Mouse (Mus musculus): ENCODE measurements around the gene Kir3dl1. TPM values are rescaled to one million over a fixed set of nuclear protein-coding genes. Genes with fewer than 3 reads are reported as not detected.
"Not testable (repeated sequence)": the region's sequence is repeated elsewhere in the genome, so short reads cannot be mapped to it uniquely, and the experiment has no call there.

The Kir3dl1 gene
- total RNA-seq (2021): not detected
- long read RNA-seq, experiment 1: 0 reads
- long read RNA-seq, experiment 2: 0 reads

DNA sequence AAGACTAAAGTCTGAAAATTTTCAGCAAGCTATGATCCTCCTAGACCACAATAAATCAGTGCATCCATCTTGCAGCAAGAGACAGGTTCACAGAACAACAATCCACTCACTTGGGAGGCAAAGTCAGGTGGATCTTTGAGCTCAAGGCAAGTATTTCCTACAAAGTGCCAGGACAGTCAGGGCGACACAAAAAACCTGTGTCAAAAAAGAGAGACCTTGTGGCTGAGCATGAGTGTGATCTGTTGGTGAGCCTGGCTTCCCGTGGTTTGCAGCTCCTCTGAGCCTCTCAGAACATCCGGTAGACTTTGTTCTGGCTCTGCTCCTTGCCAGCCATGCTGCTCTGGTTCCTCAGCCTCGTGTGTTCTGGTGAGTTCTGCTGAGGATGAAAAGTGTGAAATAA, at the start of gene Kir3dl1:
Gene Kir3dl1 (plus strand): TSS at position 301 of the 400 bp plus-strand sequence.
- H3K27ac ChIP-seq; DNase-seq (ENCODE audit: extremely low spot score in 1 of 2, low spot score in 2 of 2); H3K4me3 ChIP-seq; intact Hi-C loops (cut with DNase I): not testable (repeated sequence)

DNA sequence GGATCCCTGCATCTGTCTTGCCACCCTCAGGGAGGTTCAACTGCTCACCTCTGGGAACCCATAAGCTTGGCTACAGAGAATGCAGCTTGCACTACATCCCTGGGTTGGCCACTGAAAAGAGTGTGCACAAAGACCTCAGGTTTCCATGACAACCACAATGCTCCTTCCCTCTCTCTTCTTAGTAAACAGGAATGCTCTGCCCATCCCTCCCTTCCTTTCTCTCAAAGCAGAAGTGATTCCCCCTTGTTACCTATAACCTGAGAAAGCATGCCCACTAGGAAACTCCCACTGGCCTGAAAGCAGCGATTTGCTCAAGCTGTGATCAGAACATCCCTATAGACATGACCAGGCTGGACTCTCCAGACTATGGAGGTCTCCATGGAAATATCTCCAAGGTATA, 26.2 kb downstream of the Kir3dl1 start, which contains the start of gene Kir3dl2:
Gene Kir3dl2 (minus strand): TSS at position 101 of the 400 bp plus-strand sequence.
- H3K27ac ChIP-seq; intact Hi-C loops (cut with DNase I); H3K4me3 ChIP-seq; DNase-seq (ENCODE audit: extremely low spot score in 1 of 2, low spot score in 2 of 2): not testable (repeated sequence)

DNA sequence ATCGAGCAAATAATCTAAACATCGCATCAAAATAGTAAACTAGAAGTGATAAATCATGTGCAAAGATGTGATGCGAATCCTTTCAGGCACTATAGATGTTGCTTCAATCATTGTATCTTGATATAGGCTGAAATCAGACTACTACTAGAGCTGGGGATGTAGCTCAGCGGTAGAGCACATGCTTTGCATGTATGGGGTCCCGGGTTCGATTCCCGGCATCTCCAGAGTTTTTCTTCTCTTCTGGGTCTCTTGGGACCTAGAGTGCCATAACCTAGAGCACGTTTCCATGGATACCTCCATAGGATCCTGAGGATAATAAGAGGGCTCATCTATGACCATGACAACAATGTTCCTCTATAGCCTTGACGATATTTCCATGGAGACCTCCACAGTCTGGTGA, 51.3 kb downstream of the Kir3dl1 start:
- intact Hi-C loops (cut with DNase I); H3K27ac ChIP-seq; DNase-seq (ENCODE audit: extremely low spot score in 1 of 2, low spot score in 2 of 2); H3K4me3 ChIP-seq: not testable (repeated sequence)

Other genes starting within 250 kb of the Kir3dl1 start
- 100 to 1,000 TPM; 276 to 281 TPM for gene Bex3, start 247.7 kb upstream of the Kir3dl1 start, total RNA-seq (2021)
- not detected for gene Kir3dl2, start 26.1 kb downstream of the Kir3dl1 start, total RNA-seq (2021)
- gene Tceal3, start 72.8 kb downstream of the Kir3dl1 start, total RNA-seq (2021): 100 to 1,000 TPM; 172 to 177 TPM
- 10 to 100 TPM; 14.1 to 16.6 TPM for gene Tceal1, start 190.0 kb downstream of the Kir3dl1 start, total RNA-seq (2021)
- 100 to 1,000 TPM; 325 to 327 TPM for gene Morf4l2, start 225.7 kb downstream of the Kir3dl1 start, total RNA-seq (2021)

All from left cerebral cortex, adult 2 months (tissue).